Mouse (Mus musculus) forebrain, embryonic 10.5 days (tissue): ENCODE data around the gene Tram2. TPM values are rescaled to one million over a fixed set of nuclear protein-coding genes. Genes with fewer than 3 reads are reported as not detected.

Experiments used
- DNase-seq: peaks from one replicate; pipeline ENCODE4 v3.0.0-alpha.2; 2017; ENCODE audit warnings: low spot score; ENCODE audit errors: extremely low spot score
- H3K27ac ChIP-seq: fragments of 300-500 bp; sonication (generic); 2 replicates; pipeline ENCODE4 v1.5.1; 2016; ENCODE audit warnings: mild to moderate bottlenecking
- H3K27me3 ChIP-seq: fragments of 300-500 bp; sonication (generic); 2 replicates; pipeline ENCODE4 v1.6.1; 2016; ENCODE audit warnings: mild to moderate bottlenecking; ENCODE audit not compliant: poor library complexity, severe bottlenecking
- H3K36me3 ChIP-seq: fragments of 300-500 bp; sonication (generic); replicated peaks from 2 replicates; pipeline ENCODE4 v1.6.1; 2016; ENCODE audit warnings: mild to moderate bottlenecking, moderate library complexity
- H3K4me1 ChIP-seq: fragments of 300-500 bp; sonication (generic); 2 replicates; pipeline ENCODE4 v1.6.1; 2016
- H3K4me3 ChIP-seq: fragments of 300-500 bp; sonication (generic); 2 replicates; pipeline ENCODE4 v1.5.1; 2016; ENCODE audit warnings: mild to moderate bottlenecking, moderate library complexity
- H3K9me3 ChIP-seq: fragments of 300-500 bp; sonication (generic); 2 replicates; pipeline ENCODE4 v1.6.1; 2016; ENCODE audit warnings: mild to moderate bottlenecking, moderate library complexity
- whole genome bisulfite sequencing: fragments of 180-500 bp; shearing (Covaris S2); methylation state at CpG from one replicate; pipeline ENCODE4 v1.1.7; 2016; 5-methylcytosine and 5-hydroxymethylcytosine counted together
- polyA plus RNA-seq: library from polyadenylated mRNA; unstranded; fragments of >200 nt; fragmentation: Nextera tagmentation; extraction: Ambion mirVana; gene quantifications from 2 replicates; pipeline ENCODE4 v1.2.1, GENCODE M21; 2016

Gene Tram2
- polyA plus RNA-seq, 1 experiment from 2014 or later = 5.6 TPM

DNA sequence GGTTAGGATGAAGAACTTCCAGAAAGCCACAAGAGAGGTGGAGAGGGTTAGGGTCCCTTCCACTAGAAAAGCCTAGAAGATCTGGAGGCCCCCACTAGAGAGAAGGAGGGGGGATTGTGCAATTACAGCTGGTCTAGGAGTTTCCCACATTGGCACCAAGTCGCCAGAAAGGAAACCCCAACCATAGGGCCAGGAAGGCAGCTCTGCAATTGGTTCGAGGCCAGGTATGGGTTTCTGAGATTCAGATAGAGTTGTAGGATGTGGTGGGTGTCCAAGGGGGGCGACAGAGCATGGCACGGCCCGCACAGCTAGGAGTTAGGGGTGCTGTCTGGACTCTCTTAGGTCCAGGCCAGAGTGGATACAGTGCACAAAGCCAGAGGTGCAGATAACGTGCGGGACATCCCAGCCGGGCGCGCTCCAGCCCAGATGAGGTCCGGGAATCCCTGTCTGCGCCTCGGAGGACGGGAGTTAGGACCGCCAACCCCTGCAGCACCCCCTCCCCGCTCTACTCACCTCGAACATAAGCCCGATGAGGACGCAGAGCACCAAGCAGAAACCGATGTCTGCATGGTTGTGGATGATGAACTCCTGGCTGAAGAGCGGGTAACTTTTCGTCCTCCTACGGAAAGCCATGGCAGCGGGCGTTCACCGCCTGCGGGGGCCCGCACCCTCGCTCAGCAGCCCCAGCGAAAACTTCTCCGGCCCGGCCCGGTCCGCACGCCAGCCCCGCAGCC is 381 bp downstream of the Tram2 start:
- Histone ChIP-seq H3K9me3 (no peaks in the 10 kb centered on the region), H3K4me1 (peaks cover 61% of the 10 kb centered on the region), H3K27me3 (no peaks in the 10 kb centered on the region), H3K4me3 (peak overlapping the region; percentile 76), H3K27ac (peak overlapping the region; percentile 95), H3K36me3 (no peaks in the 10 kb centered on the region)
- WGBS = 2% methylated on average over 36 of the region's 36 CpGs
- DNase-seq = no peak

DNA sequence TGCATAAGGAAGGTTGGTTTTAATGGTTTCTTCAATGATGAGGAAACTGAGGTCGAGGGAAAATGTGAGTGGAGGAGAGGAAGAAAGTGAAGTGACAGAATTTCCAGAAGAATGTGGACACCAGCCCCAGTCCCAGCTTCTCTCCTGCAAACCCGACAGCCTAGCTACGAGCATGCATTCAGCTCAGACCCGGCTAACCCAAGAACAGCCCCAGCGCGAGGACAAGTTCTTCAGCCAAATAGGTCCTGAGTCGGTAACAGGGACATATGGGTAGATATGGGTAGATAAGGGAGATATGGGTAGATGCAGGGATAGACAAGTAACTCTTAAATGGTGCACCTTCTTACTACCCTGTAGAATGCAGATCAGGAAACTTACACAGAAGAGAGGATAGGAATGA is 1.4 kb downstream of the Tram2 start:
- 84% methylated on average over 7 of the region's 7 CpGs for WGBS
- Histone ChIP-seq H3K27me3 (no peaks in the 10 kb centered on the region), H3K36me3 (no peaks in the 10 kb centered on the region; the same call in 1 of the 2 replicates), H3K9me3 (no peaks in the 10 kb centered on the region), H3K27ac (no peak overlapping the region), H3K4me3 (peak overlapping the region; percentile 76), H3K4me1 (peaks cover 71% of the 10 kb centered on the region)
- no peak for DNase-seq

DNA sequence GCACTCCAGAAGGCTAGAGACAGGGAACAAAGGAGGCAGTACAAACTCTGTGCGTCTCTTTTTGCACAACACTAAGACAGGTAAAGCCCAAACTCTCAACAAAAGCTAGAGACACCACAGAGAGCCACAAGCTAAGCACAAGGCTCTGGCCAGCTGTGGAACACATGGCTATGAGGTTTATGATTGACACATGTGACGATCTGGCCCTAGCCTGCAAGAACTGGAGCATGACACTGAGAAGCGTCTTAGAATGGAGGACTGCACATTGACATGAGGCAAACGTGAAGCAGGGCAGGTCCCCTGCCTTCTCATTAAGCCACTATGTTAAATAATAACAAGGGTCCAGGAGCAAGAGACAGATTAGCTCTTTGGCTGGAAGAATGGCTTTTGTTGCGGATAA is 1.8 kb downstream of the Tram2 start:
- no peaks in the 10 kb centered on the region for H3K27me3 ChIP-seq
- no peak for DNase-seq
- H3K9me3 ChIP-seq = no peaks in the 10 kb centered on the region
- WGBS = 53% methylated on average over 5 of the region's 5 CpGs
- H3K4me3 ChIP-seq = peak overlapping the region; percentile 76
- H3K27ac ChIP-seq = peak overlapping the region; percentile 56; the same call in 1 of the 2 replicates
- H3K36me3 ChIP-seq = no peaks in the 10 kb centered on the region; the same call in 1 of the 2 replicates
- peaks cover 73% of the 10 kb centered on the region for H3K4me1 ChIP-seq

DNA sequence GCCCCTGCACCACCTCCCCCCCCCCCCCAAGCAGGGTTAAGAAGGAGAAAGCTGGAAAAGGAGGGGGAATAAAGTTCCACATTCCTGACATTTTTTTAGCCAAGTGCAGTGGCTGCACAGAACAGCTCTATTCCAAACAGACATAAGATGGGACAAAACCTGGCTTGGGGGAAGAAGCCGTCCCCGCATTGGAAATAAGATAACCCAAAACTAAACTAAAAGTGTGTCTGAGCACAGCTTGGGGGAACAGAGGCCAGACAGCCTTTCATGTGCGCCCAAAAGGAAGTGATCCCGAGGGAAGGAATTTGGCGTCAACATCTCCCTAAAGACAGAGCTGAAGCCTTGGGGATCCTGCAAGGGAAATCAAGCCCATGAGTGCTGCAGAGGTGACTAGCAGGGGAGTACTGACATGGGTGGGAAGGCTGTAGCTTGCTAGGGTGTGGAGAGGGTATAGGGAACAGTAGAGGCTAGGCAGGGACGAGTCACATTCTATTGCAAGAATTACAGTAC is 3.0 kb downstream of the Tram2 start:
- Histone ChIP-seq H3K27ac (peak overlapping the region; percentile 80), H3K27me3 (no peaks in the 10 kb centered on the region), H3K36me3 (peaks cover 8% of the 10 kb centered on the region; the same call in 1 of the 2 replicates), H3K4me3 (peak overlapping the region; percentile 24), H3K4me1 (peaks cover 73% of the 10 kb centered on the region), H3K9me3 (no peaks in the 10 kb centered on the region)
- DNase-seq = no peak
- 20% methylated on average over 6 of the region's 6 CpGs for WGBS

DNA sequence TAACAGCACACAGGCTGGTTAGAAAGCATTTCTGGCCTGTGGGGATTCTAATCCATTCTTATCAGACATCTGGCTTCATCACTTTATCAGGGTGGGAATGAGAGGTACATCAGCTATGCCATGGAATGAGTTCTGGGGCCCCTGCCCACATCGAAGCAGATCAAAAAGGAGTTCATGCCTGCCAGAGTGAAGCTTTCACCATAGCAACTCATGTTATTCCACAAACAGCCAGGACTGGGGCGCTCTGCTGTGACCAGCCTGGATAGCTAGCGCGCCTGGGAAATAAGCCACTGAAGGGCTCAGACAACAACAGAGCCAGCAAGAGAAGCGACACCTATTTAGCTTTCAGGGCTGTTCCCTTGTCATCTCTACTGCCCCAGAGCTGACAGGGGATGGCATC is 4.8 kb downstream of the Tram2 start:
- Histone ChIP-seq H3K36me3 (peaks cover 8% of the 10 kb centered on the region; the same call in 1 of the 2 replicates), H3K4me3 (no peak overlapping the region), H3K4me1 (peaks cover 76% of the 10 kb centered on the region), H3K27me3 (no peaks in the 10 kb centered on the region), H3K9me3 (no peaks in the 10 kb centered on the region), H3K27ac (peak overlapping the region; percentile 80)
- peak; percentile 25 for DNase-seq
- WGBS = 60% methylated on average over 5 of the region's 5 CpGs

DNA sequence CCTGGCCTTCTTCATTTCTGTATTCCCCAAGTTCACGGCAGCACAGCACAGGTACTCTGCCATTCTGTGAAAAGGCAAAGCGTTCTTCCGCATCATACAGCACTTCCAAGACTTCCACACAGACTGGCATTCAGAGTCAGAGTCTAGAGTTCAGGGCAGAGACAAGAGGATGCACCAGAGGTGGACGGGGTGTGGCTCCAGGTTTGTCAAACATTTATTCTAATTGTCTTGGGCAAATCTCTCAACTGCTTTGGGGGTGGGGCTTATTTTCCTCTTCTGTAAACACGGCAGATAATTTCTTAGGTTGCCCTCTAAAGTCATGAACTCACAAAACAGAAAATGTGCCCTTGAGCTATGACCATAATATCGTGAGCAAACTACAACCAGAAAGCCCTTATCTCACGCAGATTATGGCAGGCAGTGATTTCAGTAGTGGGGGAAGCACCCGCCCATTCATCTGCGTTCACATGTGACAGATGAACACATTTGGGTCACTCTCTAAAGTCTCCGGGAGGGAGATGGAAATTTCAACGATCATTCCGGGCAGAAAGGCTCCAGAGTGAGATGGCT is 6.1 kb downstream of the Tram2 start:
- Histone ChIP-seq H3K9me3 (no peaks in the 10 kb centered on the region), H3K4me3 (no peak overlapping the region), H3K36me3 (peaks cover 8% of the 10 kb centered on the region), H3K27me3 (no peaks in the 10 kb centered on the region), H3K4me1 (peaks cover 68% of the 10 kb centered on the region), H3K27ac (peak overlapping the region; percentile 80; the same call in 1 of the 2 replicates)
- no peak for DNase-seq
- WGBS = 91% methylated on average over 12 of the region's 12 CpGs

DNA sequence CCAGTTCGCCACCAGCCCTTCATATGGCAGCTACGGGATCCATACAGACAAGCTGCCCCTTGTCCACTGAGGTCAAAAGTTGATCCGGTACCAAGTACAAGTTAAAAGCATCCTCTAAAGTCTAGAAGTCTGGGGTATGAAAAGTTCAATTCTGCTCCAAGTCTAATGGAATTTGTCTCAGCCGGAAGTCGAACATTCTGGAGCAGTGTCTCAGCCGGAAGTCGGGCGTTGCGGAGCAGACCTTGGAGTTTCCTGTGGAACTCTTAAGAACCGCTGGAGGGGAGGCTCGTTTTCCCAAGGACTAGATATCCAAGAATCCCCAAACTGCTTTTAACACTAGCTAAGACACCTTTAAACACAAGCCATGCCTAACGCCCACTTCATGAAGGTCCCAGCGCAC is 8.4 kb downstream of the Tram2 start:
- H3K4me3 ChIP-seq = no peak overlapping the region
- no peak for DNase-seq
- H3K4me1 ChIP-seq = peaks cover 44% of the 10 kb centered on the region
- H3K9me3 ChIP-seq = peaks cover 3% of the 10 kb centered on the region; the same call in 1 of the 2 replicates
- peaks cover 23% of the 10 kb centered on the region for H3K36me3 ChIP-seq
- H3K27ac ChIP-seq = no peak overlapping the region
- 81% methylated on average over 13 of the region's 13 CpGs for WGBS
- no peaks in the 10 kb centered on the region for H3K27me3 ChIP-seq

DNA sequence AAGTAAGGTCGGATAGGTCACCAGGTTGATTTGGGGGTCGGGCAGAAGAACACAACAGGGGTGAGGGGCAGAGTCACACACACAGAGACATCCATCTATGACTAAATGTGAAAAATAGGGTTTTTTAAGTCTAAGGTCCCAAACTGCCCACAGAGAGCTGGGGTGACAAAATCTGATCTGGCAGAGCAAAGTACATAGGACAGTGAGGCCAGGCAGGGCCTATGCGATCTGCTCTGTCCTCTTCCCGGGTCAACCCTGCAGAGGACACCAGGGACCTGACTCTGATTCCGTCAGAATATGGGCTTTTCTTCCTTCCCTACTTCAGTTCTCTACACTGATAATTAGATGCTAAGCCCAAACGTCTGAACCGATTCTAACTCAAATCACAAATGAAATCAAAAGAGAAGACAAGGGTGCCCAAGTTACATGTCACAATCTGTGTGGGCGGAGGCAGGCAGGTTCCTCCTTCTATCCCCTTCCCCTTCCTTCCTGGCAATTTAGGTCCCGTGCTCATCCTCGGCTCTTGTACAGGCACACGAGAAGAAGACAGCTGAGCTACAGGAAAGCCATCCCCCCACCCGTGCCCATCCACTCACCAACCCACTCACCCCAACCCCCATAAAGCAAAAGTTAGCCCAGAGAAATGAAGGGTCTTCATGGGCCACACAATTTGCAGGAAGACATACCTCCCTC is 9.1 kb downstream of the Tram2 start:
- no peak for DNase-seq
- Histone ChIP-seq H3K9me3 (peaks cover 3% of the 10 kb centered on the region; the same call in 1 of the 2 replicates), H3K4me1 (peaks cover 38% of the 10 kb centered on the region), H3K27me3 (no peaks in the 10 kb centered on the region), H3K4me3 (no peak overlapping the region), H3K36me3 (peaks cover 25% of the 10 kb centered on the region), H3K27ac (peak overlapping the region; percentile 13; the same call in 1 of the 2 replicates)
- 86% methylated on average over 12 of the region's 12 CpGs for WGBS

DNA sequence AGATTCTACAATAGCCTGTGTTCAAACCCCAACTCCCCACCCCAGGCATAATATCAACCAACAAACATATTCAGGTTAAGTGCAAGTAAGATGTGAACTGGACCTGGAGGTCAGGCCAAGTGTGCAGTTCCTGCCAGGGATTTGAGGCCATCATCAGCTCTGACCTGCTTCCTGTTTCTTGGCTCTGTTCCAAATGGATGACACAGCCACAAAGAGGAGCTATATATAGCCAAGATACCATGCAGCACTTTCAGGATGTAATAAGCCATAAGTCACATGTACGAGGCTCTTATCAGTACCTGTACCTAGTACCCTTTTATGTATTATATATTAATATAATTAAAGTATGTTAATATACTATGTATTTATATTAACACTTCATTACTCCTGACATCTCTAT is 10.5 kb downstream of the Tram2 start:
- Histone ChIP-seq H3K27me3 (no peaks in the 10 kb centered on the region), H3K9me3 (peaks cover 3% of the 10 kb centered on the region; the same call in 1 of the 2 replicates), H3K4me3 (no peak overlapping the region), H3K27ac (no peak overlapping the region), H3K4me1 (peaks cover 23% of the 10 kb centered on the region), H3K36me3 (peaks cover 34% of the 10 kb centered on the region)
- no peak for DNase-seq
- 89% methylated on average over 1 of the region's 1 CpGs for WGBS

DNA sequence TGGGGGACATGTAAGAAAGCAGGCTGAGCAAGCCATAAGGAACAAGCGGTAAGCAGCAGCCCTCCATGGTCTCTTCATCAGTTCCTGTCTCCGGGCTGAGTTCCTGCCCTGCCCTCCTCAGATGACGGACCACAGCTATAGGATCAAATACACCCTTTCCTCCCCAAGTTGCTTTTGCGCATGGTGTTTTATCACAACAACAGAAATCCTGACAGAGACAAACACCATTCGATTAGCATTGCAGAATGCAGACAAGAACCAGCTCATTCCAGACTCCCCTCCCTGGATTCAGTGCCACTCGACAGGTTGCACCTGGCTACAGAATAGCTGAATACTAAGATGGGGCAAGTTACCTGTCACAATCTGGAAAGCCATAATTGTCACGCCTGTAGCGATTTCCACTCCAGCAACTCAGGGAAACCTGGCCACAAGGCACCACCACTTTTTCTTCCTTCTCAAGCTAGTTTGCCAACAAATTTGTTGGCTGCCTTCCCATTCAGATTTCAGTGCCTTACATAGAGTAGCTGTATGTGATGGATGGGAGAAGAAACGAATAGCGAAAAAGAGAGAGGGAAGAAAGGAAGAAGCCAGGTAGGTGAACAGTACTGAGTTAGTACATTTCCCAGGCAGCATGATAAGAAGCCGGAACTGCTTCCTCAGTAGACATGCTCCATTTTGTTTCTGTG is 11.3 kb downstream of the Tram2 start:
- peaks cover 34% of the 10 kb centered on the region for H3K36me3 ChIP-seq
- H3K4me1 ChIP-seq = peaks cover 15% of the 10 kb centered on the region
- no peak overlapping the region for H3K27ac ChIP-seq
- peaks cover 3% of the 10 kb centered on the region; the same call in 1 of the 2 replicates for H3K9me3 ChIP-seq
- no peak for DNase-seq
- H3K27me3 ChIP-seq = no peaks in the 10 kb centered on the region
- H3K4me3 ChIP-seq = no peak overlapping the region
- WGBS = 88% methylated on average over 11 of the region's 11 CpGs

DNA sequence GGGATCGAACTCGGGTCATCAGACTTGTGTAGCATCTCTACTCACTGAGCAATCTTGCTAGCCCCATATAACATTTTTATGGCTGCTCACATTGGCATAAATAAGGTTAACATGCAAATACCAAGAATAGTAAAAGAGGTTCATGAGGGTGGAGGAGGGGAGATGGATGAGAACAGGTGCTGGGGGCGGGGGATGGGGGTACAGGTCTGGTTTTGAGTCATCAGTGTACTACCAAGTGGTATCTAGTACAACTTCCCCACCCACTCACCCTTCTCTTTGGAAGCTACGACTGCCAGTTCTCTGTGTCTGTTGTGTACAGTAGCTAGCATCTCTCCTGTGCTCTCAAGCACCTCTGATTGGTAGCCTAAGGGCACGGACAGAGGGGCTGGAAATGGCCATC is 14.9 kb downstream of the Tram2 start:
- no peaks in the 10 kb centered on the region for H3K27me3 ChIP-seq
- peaks cover 3% of the 10 kb centered on the region; the same call in 1 of the 2 replicates for H3K9me3 ChIP-seq
- H3K36me3 ChIP-seq = peaks cover 37% of the 10 kb centered on the region
- no peak overlapping the region for H3K27ac ChIP-seq
- no peaks in the 10 kb centered on the region for H3K4me1 ChIP-seq
- no peak for DNase-seq
- no peak overlapping the region for H3K4me3 ChIP-seq
- 95% methylated on average over 5 of the region's 5 CpGs for WGBS

DNA sequence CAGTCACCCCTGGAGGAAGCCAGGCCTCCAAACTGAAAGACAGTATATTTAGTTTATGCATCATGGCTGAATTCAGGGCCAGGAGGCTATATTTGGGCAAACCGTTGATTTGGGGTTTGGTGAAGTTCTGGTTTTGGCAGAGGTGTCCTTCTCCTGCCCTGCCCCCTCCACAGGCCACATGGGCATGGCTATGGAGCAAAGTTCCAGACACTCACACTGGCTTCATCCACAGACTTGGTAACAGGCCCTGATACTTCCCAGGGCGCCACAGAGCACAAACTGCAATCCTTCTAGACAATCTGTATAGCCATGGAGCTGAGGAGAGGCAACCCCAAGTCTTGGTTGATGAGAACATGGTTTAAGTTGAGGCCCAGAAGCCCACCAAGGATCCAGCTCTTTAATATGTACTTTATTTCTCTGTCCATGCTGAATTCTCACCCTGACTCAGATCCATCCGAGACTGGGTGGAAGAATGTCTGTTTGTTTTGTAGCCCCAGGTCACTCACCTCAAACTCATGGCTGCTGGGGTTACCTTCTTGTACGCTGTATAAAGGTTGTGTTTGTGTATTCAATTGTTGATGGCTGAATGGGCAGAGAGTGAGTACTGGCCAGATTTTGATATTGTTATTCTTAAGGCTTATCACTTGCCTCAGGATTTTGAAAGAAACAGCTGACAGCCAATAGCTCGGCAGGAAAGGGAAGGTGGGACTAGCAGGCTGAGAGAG is 19.5 kb downstream of the Tram2 start:
- H3K27ac ChIP-seq = no peak overlapping the region
- 90% methylated on average over 5 of the region's 5 CpGs for WGBS
- DNase-seq = no peak
- no peak overlapping the region for H3K4me3 ChIP-seq
- H3K36me3 ChIP-seq = peaks cover 27% of the 10 kb centered on the region
- H3K27me3 ChIP-seq = no peaks in the 10 kb centered on the region
- H3K4me1 ChIP-seq = no peaks in the 10 kb centered on the region
- H3K9me3 ChIP-seq = no peaks in the 10 kb centered on the region
